Mouse (Mus musculus) heart, embryonic 12.5 days (tissue): ENCODE measurements around the gene Gabbr2. TPM values are rescaled to one million over a fixed set of nuclear protein-coding genes. Genes with fewer than 3 reads are reported as not detected.

Source experiments
- ATAC-seq: fragments of 200-750 bp; cut with Nextera tagmentation; 2 replicates; pipeline ENCODE4 v1.8.0; 2017; ENCODE audit warnings: moderate TSS enrichment, moderate library complexity; ENCODE audit not compliant: insufficient number of reproducible peaks, low FRiP score
- H3K27ac ChIP-seq: fragments of 300-500 bp; sonication (generic); 2 replicates; pipeline ENCODE4 v1.5.1; 2016; ENCODE audit warnings: mild to moderate bottlenecking, moderate library complexity; ENCODE audit not compliant: poor library complexity, severe bottlenecking
- H3K27me3 ChIP-seq: fragments of 300-500 bp; sonication (generic); replicated peaks from 2 replicates; pipeline ENCODE4 v1.6.1; 2016; ENCODE audit warnings: mild to moderate bottlenecking, moderate library complexity
- H3K36me3 ChIP-seq: fragments of 300-500 bp; sonication (generic); 2 replicates; pipeline ENCODE4 v1.6.1; 2016; ENCODE audit warnings: mild to moderate bottlenecking, moderate library complexity
- H3K4me1 ChIP-seq: fragments of 300-500 bp; sonication (generic); replicated peaks from 2 replicates; pipeline ENCODE4 v1.6.1; 2016; ENCODE audit warnings: mild to moderate bottlenecking
- H3K4me2 ChIP-seq: fragments of 300-500 bp; sonication (generic); 2 replicates; pipeline ENCODE4 v1.6.1; 2016; ENCODE audit warnings: mild to moderate bottlenecking, moderate library complexity
- H3K4me3 ChIP-seq: fragments of 300-500 bp; sonication (generic); 2 replicates; pipeline ENCODE4 v1.5.1; 2016; ENCODE audit warnings: mild to moderate bottlenecking
- H3K9ac ChIP-seq: fragments of 300-500 bp; sonication (generic); 2 replicates; pipeline ENCODE4 v1.6.1; 2016; ENCODE audit warnings: mild to moderate bottlenecking, moderate library complexity
- H3K9me3 ChIP-seq: fragments of 300-500 bp; sonication (generic); replicated peaks from 2 replicates; pipeline ENCODE4 v1.6.1; 2016; ENCODE audit warnings: mild to moderate bottlenecking, moderate library complexity
- WGBS: fragments of 180-500 bp; shearing (Covaris S2); methylation state at CpG from one replicate; pipeline ENCODE4 v1.1.7; 2016; 5-methylcytosine and 5-hydroxymethylcytosine counted together
- polyA plus RNA-seq: library from polyadenylated mRNA; unstranded; fragments of >200 nt; fragmentation: Nextera tagmentation; extraction: Ambion mirVana; gene quantifications from 2 replicates; pipeline ENCODE4 v1.2.1, GENCODE M21; 2016

Gabbr2 gene
- polyA plus RNA-seq, 1 experiment from 2014 or later = 0.05 TPM

DNA sequence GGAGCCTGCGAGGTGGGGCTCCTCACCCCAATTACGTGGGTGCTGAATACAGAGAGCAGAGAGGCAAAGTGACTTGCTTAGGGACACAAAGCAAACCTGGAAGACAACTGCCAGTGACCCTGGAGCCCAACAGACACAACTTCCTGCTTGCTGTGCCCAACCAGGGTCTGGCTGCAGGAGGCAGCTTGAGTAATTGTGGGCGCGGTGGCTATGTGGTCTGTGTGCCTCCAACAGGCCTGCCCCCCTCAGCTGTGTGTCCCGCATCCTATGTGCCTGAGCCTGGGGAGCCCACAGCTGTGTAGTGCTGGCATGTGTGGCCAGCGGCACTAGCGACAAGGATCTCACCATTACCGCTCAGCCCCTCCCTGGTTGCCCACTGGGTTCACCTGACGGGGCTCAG lies 377.0 kb downstream of the Gabbr2 start:
- ATAC-seq = no peak
- H3K36me3 ChIP-seq = no peaks in the 10 kb centered on the region
- no peak overlapping the region for H3K27ac ChIP-seq
- no peak overlapping the region for H3K4me2 ChIP-seq
- H3K9ac ChIP-seq = no peak overlapping the region
- no peaks in the 10 kb centered on the region for H3K4me1 ChIP-seq
- WGBS = 66% methylated on average over 9 of the region's 9 CpGs
- peaks cover 75% of the 10 kb centered on the region for H3K27me3 ChIP-seq
- H3K9me3 ChIP-seq = no peaks in the 10 kb centered on the region
- no peak overlapping the region for H3K4me3 ChIP-seq

DNA sequence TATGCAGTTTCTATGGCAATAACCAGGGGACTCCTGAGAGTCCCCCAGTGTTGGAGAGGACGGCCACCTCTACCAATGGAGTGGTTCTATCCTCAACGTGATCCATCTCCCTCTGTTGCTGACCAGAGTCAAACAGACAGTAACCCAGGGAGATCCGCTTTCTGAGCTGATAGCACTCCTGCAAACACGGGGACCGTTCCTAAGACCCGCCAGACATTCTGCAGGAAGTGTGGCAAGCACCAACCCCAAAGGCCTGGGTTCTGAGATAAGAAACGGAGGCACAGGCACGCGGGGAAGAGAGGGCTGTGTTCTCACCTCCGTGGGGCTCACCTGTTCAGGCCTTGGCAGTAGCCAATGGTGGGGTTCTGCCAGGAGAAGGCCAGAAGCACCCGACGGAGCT lies 378.1 kb downstream of the Gabbr2 start:
- H3K27me3 ChIP-seq = peaks cover 75% of the 10 kb centered on the region
- WGBS = 41% methylated on average over 12 of the region's 12 CpGs
- no peaks in the 10 kb centered on the region for H3K36me3 ChIP-seq
- no peak for ATAC-seq
- no peak overlapping the region for H3K27ac ChIP-seq
- no peak overlapping the region for H3K9ac ChIP-seq
- no peaks in the 10 kb centered on the region for H3K9me3 ChIP-seq
- no peak overlapping the region for H3K4me3 ChIP-seq
- no peak overlapping the region for H3K4me2 ChIP-seq
- no peaks in the 10 kb centered on the region for H3K4me1 ChIP-seq

Other genes with a start within 250 kb of the Gabbr2 start
- gene Anks6, start 65.6 kb upstream of the Gabbr2 start, polyA plus RNA-seq = 2.7 and 3.0 TPM in 2 replicates
- gene Galnt12, start 100.0 kb upstream of the Gabbr2 start, polyA plus RNA-seq = 1.8 and 2.2 TPM in 2 replicates
- 2.2 and 2.4 TPM in 2 replicates for gene Col15a1, start 216.3 kb upstream of the Gabbr2 start, polyA plus RNA-seq